Mouse (Mus musculus): Measurements from ENCODE around the gene C77080. TPM values are rescaled to one million over a fixed set of nuclear protein-coding genes. Genes with fewer than 3 reads are reported as not detected.
A peak's percentile ranks its signal among the peaks of the same experiment; 100 is the strongest.

C77080 gene
- polyA plus RNA-seq (2012; rRNA removed), result 39.3 and 45.5 TPM in 2 replicates

DNA sequence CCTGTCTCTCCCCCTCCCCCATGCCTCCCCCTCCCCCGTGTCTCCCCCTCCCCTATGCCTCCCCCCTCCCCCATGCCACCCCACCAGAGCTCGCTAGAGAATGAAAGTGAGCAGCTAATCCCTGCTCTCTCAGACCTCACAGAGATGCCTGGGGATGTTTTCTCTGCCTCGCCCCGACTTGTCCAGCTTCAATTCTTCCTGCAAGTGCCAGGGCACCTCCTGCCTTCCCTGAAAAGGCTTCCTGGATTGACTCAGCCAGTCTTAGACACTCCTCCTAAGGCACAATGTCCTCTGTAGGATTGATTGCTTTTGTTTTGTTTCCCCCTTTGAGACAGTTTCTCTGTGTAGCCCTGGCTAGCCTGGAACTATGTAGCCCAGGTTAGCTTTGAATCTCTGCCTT, at the start of gene C77080:
Gene C77080 (minus strand): TSS at position 209 of the 400 bp plus-strand sequence.
- TF ChIP-seq CTCF (conservative IDR thresholded peaks at IDR 0.05; ENCODE audit: insufficient read depth, insufficient read length, low read depth, low read length), result no peak
- TF ChIP-seq POLR2A (IDR thresholded peaks at IDR 0.05; ENCODE audit: low read depth, low read length), result no peak
- H3K27ac ChIP-seq (ENCODE audit: insufficient read depth, low read depth, low read length), result no peak within 1 kb of the TSS
- H3K27me3 ChIP-seq (replicated peaks; ENCODE audit: control insufficient read depth, insufficient read depth, low read length), result no peaks in the 10 kb centered on the region
- 47% methylated on average over 3 of the region's 4 CpGs for WGBS
- no peak within 1 kb of the TSS for H3K4me3 ChIP-seq (ENCODE audit: insufficient read depth, low read depth, low read length)
- H3K4me1 ChIP-seq (ENCODE audit: control insufficient read depth, insufficient read depth, low read length), result peaks cover 7% of the 10 kb centered on the region; the same call in 1 of the 2 replicates
- no peaks in the 10 kb centered on the region for H3K36me3 ChIP-seq (ENCODE audit: control insufficient read depth, insufficient read depth, low read length)
- no peak for DNase-seq

DNA sequence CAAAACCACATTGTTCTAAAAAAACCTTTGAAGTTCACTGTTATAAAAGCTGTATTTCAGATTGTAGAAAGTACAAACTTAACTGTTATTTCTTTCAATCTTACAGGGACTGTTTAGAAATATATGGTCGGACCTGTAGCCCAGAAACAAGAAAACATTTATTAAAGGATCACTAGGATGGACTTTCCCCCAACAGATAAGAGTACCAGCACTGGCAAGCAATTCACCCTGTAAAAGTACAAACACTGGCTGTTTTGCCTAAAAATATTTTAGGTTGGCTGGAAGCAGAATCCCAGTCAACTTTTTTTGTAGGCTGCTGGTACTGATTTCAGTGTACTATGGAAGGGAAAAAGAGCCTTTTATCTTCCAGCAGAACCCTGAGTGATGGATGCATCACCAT, 46.7 kb upstream of the C77080 start:
- H3K27ac ChIP-seq (ENCODE audit: insufficient read depth, low read depth, low read length), result no peak overlapping the region
- 77% methylated on average over 1 of the region's 1 CpGs for WGBS
- no peak for DNase-seq
- H3K4me3 ChIP-seq (ENCODE audit: insufficient read depth, low read depth, low read length), result no peak overlapping the region
- H3K27me3 ChIP-seq (replicated peaks; ENCODE audit: control insufficient read depth, insufficient read depth, low read length), result no peaks in the 10 kb centered on the region
- H3K4me1 ChIP-seq (ENCODE audit: control insufficient read depth, insufficient read depth, low read length), result no peaks in the 10 kb centered on the region; the same call in 1 of the 2 replicates
- peaks cover 5% of the 10 kb centered on the region for H3K36me3 ChIP-seq (ENCODE audit: control insufficient read depth, insufficient read depth, low read length)
- TF ChIP-seq CTCF (conservative IDR thresholded peaks at IDR 0.05; ENCODE audit: insufficient read depth, insufficient read length, low read depth, low read length), result no peak
- no peak for TF ChIP-seq POLR2A (IDR thresholded peaks at IDR 0.05; ENCODE audit: low read depth, low read length)

DNA sequence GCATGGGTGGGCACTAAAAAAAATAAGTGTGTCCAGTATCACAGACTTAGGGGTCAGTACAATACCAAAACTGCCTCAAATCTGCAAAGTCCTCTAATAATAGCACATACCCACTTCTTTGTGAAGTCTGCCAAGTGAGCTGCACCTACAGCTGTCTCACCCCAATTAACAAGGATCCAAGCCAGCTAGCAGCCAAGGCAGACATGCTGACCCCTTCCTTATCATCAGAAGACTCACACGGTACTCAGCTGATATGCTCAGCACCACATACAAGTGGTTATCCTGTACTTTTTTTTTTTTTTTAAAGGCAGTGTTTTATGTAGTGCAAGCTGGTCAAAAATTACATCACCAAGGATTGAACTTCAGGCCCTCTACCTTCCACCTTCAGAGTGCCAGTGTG, 43.1 kb upstream of the C77080 start:
- WGBS, result 40% methylated on average over 1 of the region's 1 CpGs
- Histone ChIP-seq H3K27me3 (replicated peaks; ENCODE audit: control insufficient read depth, insufficient read depth, low read length) (no peaks in the 10 kb centered on the region), H3K27ac (ENCODE audit: insufficient read depth, low read depth, low read length) (no peak overlapping the region), H3K36me3 (ENCODE audit: control insufficient read depth, insufficient read depth, low read length) (peaks cover 2% of the 10 kb centered on the region; the same call in 1 of the 2 replicates), H3K4me3 (ENCODE audit: insufficient read depth, low read depth, low read length) (no peak overlapping the region), H3K4me1 (ENCODE audit: control insufficient read depth, insufficient read depth, low read length) (no peaks in the 10 kb centered on the region; the same call in 1 of the 2 replicates)
- TF ChIP-seq POLR2A (IDR thresholded peaks at IDR 0.05; ENCODE audit: low read depth, low read length) (no peak), CTCF (conservative IDR thresholded peaks at IDR 0.05; ENCODE audit: insufficient read depth, insufficient read length, low read depth, low read length) (no peak)
- no peak for DNase-seq

DNA sequence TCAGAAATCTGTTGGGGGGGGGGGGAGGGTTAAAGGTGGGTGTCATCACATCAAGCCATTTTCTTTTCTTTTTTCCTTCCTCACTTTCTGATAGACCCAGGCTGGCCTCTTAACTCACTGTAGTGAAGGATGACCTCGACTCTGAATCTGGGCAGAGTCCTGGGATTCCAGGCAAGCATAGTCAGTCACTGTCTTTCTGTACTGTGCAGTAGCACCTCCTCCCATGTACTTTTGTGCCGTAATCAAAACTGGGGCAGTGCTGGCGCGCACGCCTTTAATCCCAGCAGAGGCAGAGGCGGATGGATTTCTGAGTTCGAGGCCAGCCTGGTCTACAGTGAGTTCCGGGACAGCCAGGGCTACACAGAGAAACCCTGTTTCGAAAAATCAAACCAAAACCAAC, 42.6 kb upstream of the C77080 start:
- 70% methylated on average over 9 of the region's 9 CpGs for WGBS
- no peak overlapping the region for H3K4me3 ChIP-seq (ENCODE audit: insufficient read depth, low read depth, low read length)

DNA sequence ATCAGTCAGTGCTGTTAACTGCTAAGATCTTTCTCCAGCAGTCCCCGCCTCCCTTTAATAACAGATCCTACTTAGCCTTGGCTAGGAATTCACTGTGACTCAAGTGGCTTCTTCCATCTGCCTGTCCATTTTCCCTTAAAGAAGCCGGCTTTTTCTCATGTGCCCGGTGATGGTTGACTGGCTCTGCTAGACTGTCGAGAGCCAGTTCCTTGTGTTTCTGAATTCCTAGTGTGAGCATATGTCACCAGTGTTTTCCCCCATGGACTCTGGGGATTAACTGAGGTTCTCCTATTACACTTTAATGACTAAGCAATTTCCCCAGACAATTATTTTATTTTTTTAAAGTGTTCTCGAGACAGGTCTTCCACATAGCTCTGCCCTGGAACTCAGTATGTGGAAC, 42.2 kb upstream of the C77080 start:
- DNase-seq, result no peak
- WGBS, result 40% methylated on average over 5 of the region's 5 CpGs
- Histone ChIP-seq H3K27me3 (replicated peaks; ENCODE audit: control insufficient read depth, insufficient read depth, low read length) (no peaks in the 10 kb centered on the region), H3K4me1 (ENCODE audit: control insufficient read depth, insufficient read depth, low read length) (no peaks in the 10 kb centered on the region; the same call in 1 of the 2 replicates), H3K4me3 (ENCODE audit: insufficient read depth, low read depth, low read length) (no peak overlapping the region), H3K36me3 (ENCODE audit: control insufficient read depth, insufficient read depth, low read length) (peaks cover 2% of the 10 kb centered on the region; the same call in 1 of the 2 replicates), H3K27ac (ENCODE audit: insufficient read depth, low read depth, low read length) (no peak overlapping the region)
- no peak for TF ChIP-seq CTCF (conservative IDR thresholded peaks at IDR 0.05; ENCODE audit: insufficient read depth, insufficient read length, low read depth, low read length)

More for the DNA sequence above, 42.6 kb upstream of the C77080 start:
- no peak for TF ChIP-seq POLR2A (IDR thresholded peaks at IDR 0.05; ENCODE audit: low read depth, low read length)
- TF ChIP-seq CTCF (conservative IDR thresholded peaks at IDR 0.05; ENCODE audit: insufficient read depth, insufficient read length, low read depth, low read length), result no peak
- DNase-seq, result peak; percentile 51
- H3K27ac ChIP-seq (ENCODE audit: insufficient read depth, low read depth, low read length), result no peak overlapping the region
- peaks cover 2% of the 10 kb centered on the region; the same call in 1 of the 2 replicates for H3K36me3 ChIP-seq (ENCODE audit: control insufficient read depth, insufficient read depth, low read length)
- H3K27me3 ChIP-seq (replicated peaks; ENCODE audit: control insufficient read depth, insufficient read depth, low read length), result no peaks in the 10 kb centered on the region
- H3K4me1 ChIP-seq (ENCODE audit: control insufficient read depth, insufficient read depth, low read length), result no peaks in the 10 kb centered on the region; the same call in 1 of the 2 replicates

DNA sequence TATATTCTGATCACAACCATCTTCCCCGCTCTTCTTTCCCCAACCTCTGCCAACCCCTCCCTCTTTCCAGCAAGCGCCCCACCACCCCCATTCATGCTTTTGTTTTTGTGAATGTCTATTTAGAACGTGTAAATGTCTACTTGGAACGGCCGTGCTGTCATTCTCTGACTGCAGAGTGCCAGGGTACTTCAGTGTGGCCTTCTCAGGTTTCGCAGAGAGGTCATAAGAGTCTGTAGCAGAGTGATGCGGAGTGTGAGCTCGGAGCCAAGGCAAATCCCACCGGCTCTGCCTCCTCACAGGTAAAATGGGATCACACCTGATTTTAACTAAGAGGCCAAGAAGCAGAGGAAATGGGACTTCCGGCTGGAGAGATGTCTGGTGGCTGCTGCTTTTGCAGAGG, 37.9 kb upstream of the C77080 start:
- DNase-seq, result no peak
- Histone ChIP-seq H3K4me3 (ENCODE audit: insufficient read depth, low read depth, low read length) (no peak overlapping the region), H3K4me1 (ENCODE audit: control insufficient read depth, insufficient read depth, low read length) (no peaks in the 10 kb centered on the region), H3K36me3 (ENCODE audit: control insufficient read depth, insufficient read depth, low read length) (no peaks in the 10 kb centered on the region), H3K27me3 (replicated peaks; ENCODE audit: control insufficient read depth, insufficient read depth, low read length) (no peaks in the 10 kb centered on the region), H3K27ac (ENCODE audit: insufficient read depth, low read depth, low read length) (no peak overlapping the region)
- WGBS, result 59% methylated on average over 10 of the region's 10 CpGs
- TF ChIP-seq CTCF (conservative IDR thresholded peaks at IDR 0.05; ENCODE audit: insufficient read depth, insufficient read length, low read depth, low read length) (no peak), POLR2A (IDR thresholded peaks at IDR 0.05; ENCODE audit: low read depth, low read length) (no peak)

DNA sequence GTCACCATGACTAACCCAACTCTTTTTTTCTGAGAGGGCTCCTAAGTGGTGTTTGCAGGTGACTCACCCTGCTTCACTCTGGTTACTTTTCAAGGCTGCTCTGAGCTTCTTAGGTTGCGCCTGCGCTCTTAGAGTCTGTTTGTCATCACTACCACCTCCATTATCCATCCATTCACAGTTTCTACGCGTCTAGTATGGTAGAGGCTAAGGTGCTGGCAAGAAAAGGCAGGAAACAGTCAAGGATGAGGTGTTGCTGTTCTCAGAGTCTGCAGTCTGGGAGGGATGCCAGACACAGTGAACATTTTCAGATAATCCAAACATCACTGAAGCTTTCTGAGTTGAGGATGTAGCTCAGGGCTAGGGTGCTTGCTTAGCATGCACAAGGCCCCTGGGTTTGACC, 36.5 kb upstream of the C77080 start:
- 83% methylated on average over 4 of the region's 4 CpGs for WGBS
- H3K36me3 ChIP-seq (ENCODE audit: control insufficient read depth, insufficient read depth, low read length), result no peaks in the 10 kb centered on the region
- DNase-seq, result no peak
- H3K4me3 ChIP-seq (ENCODE audit: insufficient read depth, low read depth, low read length), result no peak overlapping the region
- no peaks in the 10 kb centered on the region for H3K27me3 ChIP-seq (replicated peaks; ENCODE audit: control insufficient read depth, insufficient read depth, low read length)
- H3K27ac ChIP-seq (ENCODE audit: insufficient read depth, low read depth, low read length), result no peak overlapping the region
- no peaks in the 10 kb centered on the region for H3K4me1 ChIP-seq (ENCODE audit: control insufficient read depth, insufficient read depth, low read length)
- no peak for TF ChIP-seq POLR2A (IDR thresholded peaks at IDR 0.05; ENCODE audit: low read depth, low read length)
- TF ChIP-seq CTCF (conservative IDR thresholded peaks at IDR 0.05; ENCODE audit: insufficient read depth, insufficient read length, low read depth, low read length), result no peak
